Mouse (Mus musculus): ENCODE measurements around the gene Ankrd12.

Ankrd12 gene

DNA sequence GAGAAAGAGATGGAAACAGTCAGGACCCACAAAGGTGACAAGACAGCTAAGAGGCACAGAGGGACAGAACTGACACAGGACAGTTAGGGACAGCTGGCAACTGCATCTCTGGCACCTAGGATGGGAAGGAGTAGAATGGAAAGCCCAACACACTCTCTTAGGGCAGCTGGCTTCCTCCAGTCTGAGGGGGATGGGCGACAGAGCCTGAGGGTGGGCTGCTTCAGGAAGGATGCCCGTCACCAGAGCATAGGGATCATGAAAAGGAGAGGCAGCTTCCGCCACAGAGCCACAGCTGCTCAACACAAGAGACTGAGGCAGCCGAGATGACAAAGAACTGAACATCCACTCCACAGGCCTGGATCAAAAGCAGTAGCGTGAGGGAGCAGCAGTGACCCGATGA is 145.4 kb downstream of the Ankrd12 start:
- DNase-seq (ENCODE audit: low read depth, low spot score) = no peak

- no peak for DNase-seq (ENCODE audit: low read depth, low spot score)
Measured at GRCm38 (mm10) chr17:65930960-65931359, 145.9 kb downstream of the Ankrd12 start.

GRCm38 (mm10) chr17:65930158-65930826 is 146.6 kb downstream of the Ankrd12 start:
- DNase-seq (ENCODE audit: low read depth, low spot score) = no peak

- DNase-seq (ENCODE audit: low read depth, low spot score) = no peak
Measured at GRCm38 (mm10) chr17:65929319-65929978, 147.4 kb downstream of the Ankrd12 start.

DNA sequence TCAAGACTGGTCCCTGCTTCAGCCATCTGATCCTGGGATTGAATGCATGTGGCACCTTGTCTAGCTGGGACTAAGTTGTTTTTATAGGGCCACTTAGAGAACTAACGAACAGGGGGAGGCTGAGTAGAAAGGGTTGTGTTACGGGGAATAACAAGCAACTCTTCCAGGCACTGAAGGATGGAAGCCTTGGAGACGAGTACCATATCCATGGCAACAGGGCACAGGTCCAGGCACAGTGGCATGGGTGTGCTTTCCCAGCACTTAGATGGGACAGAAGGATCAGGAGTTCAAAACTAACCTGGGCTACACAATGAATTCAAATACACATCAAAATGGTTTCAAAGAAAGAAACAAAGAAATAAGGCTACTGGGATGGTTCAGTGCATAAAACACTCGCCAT is 149.8 kb downstream of the Ankrd12 start:
- no peak for DNase-seq (ENCODE audit: low read depth, low spot score)

GRCm38 (mm10) chr17:65924218-65924617 is 152.7 kb downstream of the Ankrd12 start:
- DNase-seq (ENCODE audit: low read depth, low spot score) = no peak

GRCm38 (mm10) chr17:65921975-65922374 is 154.9 kb downstream of the Ankrd12 start:
- no peak for DNase-seq (ENCODE audit: low read depth, low spot score)

DNA sequence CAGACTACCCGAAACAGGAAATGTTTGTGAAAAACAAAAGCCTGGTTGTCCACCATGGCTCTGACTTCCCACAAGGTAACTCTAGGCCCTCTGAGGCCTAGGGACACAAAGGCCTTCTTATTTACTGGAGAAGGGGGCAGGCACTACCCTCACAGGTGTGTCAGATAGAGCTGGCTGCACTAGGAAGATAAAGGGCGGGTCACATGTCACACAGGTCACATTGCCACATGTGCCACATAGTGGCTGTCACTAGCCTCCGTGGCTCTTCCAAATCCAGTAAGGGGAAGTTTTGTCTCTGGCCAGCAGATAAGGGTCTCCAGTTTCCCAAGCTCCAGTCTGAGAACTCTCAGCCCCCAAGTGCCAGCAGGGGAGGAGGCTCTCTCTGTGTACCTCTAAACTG is 157.7 kb downstream of the Ankrd12 start:
- DNase-seq (ENCODE audit: low read depth, low spot score) = no peak

GRCm38 (mm10) chr17:65916135-65916668 is 160.7 kb downstream of the Ankrd12 start:
- DNase-seq (ENCODE audit: low read depth, low spot score) = peak; percentile 91

Data from R1 (cell line).